Mouse (Mus musculus): ENCODE results near the gene Hist1h2ag.

DNA sequence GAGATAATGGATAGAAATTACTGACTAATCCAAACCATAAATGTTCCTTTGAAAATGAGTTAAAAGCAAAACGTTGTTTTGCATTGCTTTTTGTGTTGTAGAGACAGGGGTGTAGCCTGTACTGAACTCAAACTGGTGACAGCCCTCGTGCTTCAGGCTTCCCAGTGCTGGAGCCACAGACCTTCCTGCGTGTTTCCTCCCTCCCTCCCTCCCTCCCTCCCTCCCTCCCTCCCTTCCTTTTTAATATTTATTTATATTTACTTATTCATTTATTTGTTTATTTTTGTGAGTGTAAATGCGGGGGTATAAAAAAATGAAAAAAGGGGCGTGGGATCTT lies 8.7 kb upstream of the Hist1h2ag start:
- TF ChIP-seq CTCF (IDR thresholded peaks at IDR 0.05; ENCODE audit: extremely low read depth, insufficient read depth, low read length) (no peak), POLR2A (IDR thresholded peaks at IDR 0.05; ENCODE audit: extremely low read depth, insufficient read depth, low read length) (no peak)

All from cortical plate, adult 2 months (tissue).